Mouse (Mus musculus) large intestine, adult 2 months (tissue): ENCODE measurements around the gene Ube2l3. TPM values are rescaled to one million over a fixed set of nuclear protein-coding genes. Genes with fewer than 3 reads are reported as not detected.
"Not testable (repeated sequence)": the region's sequence is repeated elsewhere in the genome, so short reads cannot be mapped to it uniquely, and the experiment has no call there.

Experiments used
- DNase-seq: peaks from one replicate; pipeline ENCODE4 v3.0.0-alpha.2; 2012; ENCODE audit warnings: low read depth, low spot score
- WGBS: fragments of 180-500 bp; shearing (Covaris S2); methylation state at CpG from one replicate; pipeline ENCODE4 v1.1.7; 2018; 5-methylcytosine and 5-hydroxymethylcytosine counted together
- polyA plus RNA-seq: library from polyadenylated mRNA; depleted of rRNA; stranded (reverse); fragments of >200 nt; gene quantifications from 2 replicates; pipeline ENCODE4 v1.2.3, GENCODE M21; 2012

The Ube2l3 gene
- polyA plus RNA-seq, 1 experiment, result 63.3 TPM

- WGBS, result 9% methylated on average over 48 of the region's 48 CpGs
- peak; percentile 86 for DNase-seq
Measured at GRCm38 (mm10) chr16:17209981-17210838, 7.8 kb upstream of the Ube2l3 start.

DNA sequence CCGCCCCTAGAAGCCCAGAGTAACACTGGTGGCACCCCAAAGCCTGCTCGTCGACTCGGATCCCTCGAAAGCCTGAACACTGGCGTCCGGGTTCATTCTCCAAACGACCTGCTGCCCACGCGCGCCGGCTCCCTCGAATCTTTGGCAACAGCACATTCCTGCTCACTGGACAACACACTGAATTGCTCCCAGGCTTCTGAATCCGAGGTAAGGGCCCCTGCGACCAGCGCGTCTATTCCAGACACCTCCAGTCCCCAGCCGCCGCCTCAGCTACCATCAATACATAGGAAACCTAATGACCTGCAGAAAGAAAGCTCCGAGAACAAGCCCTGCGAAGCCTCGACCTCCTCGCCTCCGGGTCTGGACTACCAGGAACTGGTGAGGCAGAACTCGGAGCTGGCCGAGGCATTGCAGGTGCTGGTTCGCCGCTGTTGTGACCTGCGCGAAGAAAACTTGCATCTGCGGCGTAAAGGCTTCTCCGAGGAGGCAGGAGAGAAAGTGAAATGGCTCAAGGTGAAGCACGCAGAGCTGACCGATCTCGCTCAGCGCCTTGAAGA lies 7.0 kb upstream of the Ube2l3 start:
- WGBS, result under 1% methylated on average over 37 of the region's 37 CpGs
- no peak for DNase-seq

GRCm38 (mm10) chr16:17208389-17209361 lies 6.2 kb upstream of the Ube2l3 start, which contains the start of gene Rimbp3:
Gene Rimbp3 (plus strand): TSS chr16:17208603.
- DNase-seq, result no peak

GRCm38 (mm10) chr16:17204990-17205389 lies 2.5 kb upstream of the Ube2l3 start:
- under 1% methylated on average over 6 of the region's 6 CpGs for WGBS
- DNase-seq, result no peak

More at GRCm38 (mm10) chr16:17208389-17209361, 6.2 kb upstream of the Ube2l3 start, which contains the start of gene Rimbp3:
- 2% methylated on average over 85 of the region's 85 CpGs for WGBS

DNA sequence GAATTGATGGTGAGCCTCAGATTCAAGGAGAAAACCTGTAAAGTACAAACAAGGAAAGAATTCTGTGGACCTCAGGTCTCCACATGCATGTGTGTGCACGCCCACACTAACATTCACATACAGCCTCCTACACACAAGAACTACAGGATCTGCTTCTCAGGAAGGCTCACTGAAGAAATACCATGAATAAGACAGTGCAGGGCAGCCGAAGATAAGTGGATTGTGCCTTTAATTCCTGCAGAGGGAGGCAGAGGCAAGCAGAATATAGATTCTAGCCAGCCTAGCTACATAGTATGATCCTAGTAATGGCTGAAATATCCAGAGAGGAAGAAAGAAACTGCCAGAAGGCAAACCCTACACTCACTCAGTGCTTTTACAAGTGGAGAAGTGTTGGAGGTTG lies 472 bp downstream of the Ube2l3 start:
- 40% methylated on average over 2 of the region's 2 CpGs for WGBS
- DNase-seq, result no peak

- WGBS, result under 1% methylated on average over 72 of the region's 72 CpGs
- DNase-seq, result peak; percentile 53
Measured at GRCm38 (mm10) chr16:17200953-17201707, 1.3 kb downstream of the Ube2l3 start.

- DNase-seq, result no peak
- WGBS, result 1% methylated on average over 24 of the region's 24 CpGs
Measured at GRCm38 (mm10) chr16:17200121-17200952, 2.1 kb downstream of the Ube2l3 start.

GRCm38 (mm10) chr16:17193823-17194222 lies 8.6 kb downstream of the Ube2l3 start:
- 80% methylated on average over 4 of the region's 4 CpGs for WGBS
- no peak for DNase-seq

DNA sequence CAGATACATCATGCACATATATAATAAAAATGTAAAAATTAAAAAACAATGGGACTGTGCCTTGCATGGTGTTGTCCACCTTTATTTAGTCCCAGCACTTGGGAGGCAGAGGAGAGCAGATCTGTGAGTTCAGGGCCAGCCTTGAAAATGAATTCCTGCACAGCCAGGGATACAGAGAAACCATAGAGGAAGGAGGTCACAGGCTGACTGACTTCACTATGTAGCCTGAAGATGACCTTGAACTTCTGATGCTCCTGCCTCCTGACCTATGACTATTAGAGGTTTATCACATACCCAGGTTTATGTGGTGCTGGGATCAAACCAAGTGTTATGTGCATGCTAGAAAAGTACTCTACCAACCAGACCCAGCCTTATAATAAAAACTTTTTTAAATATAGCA lies 17.0 kb downstream of the Ube2l3 start:
- no peak for DNase-seq

DNA sequence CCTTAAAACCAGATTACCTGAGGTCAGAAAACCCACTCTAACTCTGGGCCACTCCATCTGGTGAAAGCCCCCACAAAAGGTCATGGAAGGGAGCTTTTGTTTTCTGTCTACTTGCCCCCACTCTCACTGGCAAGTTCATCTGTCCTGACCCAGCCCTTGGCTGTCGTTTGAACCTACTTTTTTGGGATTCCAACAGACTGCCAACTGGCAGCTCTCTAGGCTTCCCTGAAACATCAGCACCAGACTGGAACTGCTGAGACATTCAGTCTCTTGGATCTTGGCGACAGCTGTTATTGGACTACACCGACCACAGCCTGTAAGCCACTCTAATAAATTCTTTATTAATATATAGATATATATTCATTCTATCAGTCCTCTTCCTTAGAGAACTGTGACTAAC lies 19.4 kb downstream of the Ube2l3 start:
- 64% methylated on average over 3 of the region's 3 CpGs for WGBS
- DNase-seq, result no peak

DNA sequence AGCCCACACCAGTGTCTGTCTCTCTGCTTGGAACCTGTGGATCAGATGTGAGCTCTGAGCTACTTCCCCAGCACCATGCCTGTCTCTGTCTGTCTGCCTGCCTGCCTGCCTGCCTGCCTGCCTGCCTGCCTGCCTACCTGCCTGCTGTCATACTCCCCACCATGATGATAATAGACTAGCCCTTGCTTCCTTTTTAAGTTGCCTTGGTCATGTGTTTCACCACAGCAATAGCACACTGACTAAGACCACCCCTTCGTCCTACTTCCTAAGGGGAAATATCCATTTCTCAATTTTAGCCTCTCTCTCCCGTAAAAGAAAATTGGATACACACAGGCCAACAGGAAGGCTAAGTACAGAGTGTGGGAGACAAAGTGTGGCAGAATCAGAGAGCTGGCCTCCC lies 20.3 kb downstream of the Ube2l3 start:
- 74% methylated on average over 2 of the region's 2 CpGs for WGBS
- DNase-seq, result no peak

DNA sequence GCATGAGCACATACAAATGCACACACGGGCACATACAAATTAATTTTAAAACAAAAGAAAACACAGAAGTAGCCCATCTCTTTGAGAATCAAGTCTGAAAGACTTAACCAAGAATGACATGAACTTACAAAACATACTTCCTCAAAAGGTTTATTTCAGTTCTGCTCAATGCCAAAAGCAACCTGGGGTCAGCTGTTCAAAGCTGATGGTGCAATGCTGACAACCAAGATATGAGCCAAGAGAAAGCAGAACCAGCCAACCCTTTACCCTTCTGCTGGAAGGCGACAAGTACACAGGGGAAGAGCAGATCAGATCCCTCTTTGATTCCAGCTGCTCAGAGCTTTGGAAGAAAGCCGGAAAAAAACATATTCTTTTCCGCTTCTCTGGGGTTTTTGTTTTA lies 21.1 kb downstream of the Ube2l3 start:
- DNase-seq, result no peak

DNA sequence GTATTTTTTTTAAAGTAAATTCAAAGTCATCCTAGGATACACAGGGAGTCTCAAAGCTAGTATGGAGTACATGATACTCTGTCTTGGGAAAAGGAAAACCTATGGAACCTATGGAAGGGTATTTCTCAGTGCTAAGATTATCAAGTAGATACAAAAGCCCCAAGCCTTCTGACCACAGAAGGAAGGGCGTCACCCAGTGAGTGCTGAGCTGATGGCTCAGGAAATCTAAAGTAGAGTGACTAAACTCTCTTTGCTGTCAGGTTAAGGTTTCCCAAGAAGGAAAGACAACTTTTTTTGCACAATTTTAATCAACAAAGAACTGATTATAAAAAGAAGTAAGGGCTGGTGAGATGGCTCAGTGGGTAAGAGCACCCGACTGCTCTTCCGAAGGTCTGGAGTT lies 22.7 kb downstream of the Ube2l3 start:
- no peak for DNase-seq
- 93% methylated on average over 3 of the region's 3 CpGs for WGBS

More for the DNA sequence above, 21.1 kb downstream of the Ube2l3 start:
- 60% methylated on average over 4 of the region's 4 CpGs for WGBS

DNA sequence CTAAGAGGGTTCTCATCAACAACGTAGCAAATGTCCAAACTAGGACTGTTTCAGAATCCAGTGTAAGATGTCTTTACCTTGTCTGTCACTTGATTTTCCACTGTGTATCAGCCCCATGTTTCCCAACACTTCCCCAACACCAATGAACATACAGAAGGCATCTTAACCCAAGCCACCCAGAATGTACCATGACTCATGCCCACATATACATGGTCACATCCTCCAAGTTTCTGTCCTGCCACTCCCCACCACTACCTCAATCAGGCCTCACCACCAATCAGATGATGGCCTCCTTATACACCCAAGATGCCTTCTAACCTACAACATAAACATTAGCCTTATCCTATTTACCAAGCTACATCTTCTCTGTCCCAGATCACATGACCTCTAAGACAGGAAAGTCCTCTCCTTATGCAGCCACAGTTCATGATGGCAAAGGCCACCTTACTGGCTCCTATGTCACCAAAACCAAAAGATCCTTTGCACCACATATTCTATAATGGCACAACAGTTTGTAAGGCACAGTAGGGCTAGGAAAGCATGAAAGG lies 24.8 kb downstream of the Ube2l3 start:
- no peak for DNase-seq
- WGBS, result 90% methylated on average over 1 of the region's 1 CpGs

DNA sequence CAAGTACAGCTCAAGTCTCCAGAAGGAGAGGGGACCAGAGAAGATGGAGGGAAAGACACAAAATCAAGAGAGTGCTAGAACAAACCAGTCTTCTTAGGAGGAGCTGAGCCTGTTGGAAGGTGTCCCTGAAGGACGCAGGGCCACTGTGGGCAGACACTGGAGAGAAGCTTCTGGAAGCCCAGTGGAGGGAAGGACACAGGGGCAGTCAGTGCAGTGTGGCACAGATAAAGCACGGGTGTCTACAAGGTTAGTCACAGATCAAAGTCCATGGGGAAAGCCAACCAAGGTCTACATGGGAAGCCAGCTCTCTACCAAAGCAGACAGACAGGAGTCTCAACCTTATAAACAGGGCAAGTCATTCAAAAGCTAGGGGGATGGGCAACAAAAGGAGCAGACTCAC lies 26.7 kb downstream of the Ube2l3 start:
- DNase-seq, result peak; percentile 60

DNA sequence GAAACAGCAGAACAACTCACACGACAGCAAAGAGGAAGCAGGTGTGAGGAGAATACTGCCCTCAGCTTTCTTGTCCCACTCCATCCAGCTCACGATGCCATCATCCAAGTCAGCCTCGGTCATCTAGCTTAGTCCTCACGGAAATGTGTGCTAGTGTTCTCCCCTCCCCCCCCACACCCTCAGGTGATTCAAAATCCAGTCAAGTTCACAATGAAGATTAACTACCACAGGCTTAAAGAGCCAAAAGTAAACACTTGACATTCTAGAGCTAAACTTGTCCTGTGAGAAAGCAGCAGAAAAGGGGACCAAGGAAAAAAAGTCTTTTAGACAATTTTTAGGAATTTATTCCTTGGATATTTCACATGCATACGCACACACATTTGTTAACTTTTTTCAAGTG lies 34.4 kb downstream of the Ube2l3 start:
- 74% methylated on average over 5 of the region's 5 CpGs for WGBS

More for the DNA sequence above, 26.7 kb downstream of the Ube2l3 start:
- 52% methylated on average over 2 of the region's 2 CpGs for WGBS

GRCm38 (mm10) chr16:17167179-17167578 lies 35.3 kb downstream of the Ube2l3 start:
- no peak for DNase-seq

More for the DNA sequence above, 34.4 kb downstream of the Ube2l3 start:
- DNase-seq, result no peak

DNA sequence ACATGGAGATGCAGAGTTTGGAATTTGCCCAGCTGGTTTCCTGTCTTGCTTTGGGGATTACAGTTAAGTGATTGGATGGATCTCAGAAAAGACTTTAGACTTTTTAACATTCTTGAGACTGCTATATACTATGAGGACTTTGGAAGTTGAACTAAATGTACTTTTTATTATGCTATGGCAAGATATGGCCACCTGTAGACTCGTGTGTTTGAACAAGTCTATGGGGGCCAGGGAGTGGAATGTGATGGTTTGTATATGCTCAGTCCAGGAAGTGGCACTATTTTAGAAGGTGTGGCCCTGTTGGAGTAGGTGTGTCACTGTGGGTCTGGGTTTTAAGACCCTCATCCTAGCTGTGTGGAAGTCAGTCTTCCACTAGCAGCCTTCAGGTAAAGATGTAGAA lies 37.0 kb downstream of the Ube2l3 start:
- not testable (repeated sequence) for DNase-seq
- WGBS, result 21% methylated on average over 1 of the region's 1 CpGs
